Mouse (Mus musculus) bone marrow, adult 2 months (tissue): Measurements from ENCODE around the gene Fkbpl. TPM values are rescaled to one million over a fixed set of nuclear protein-coding genes. Genes with fewer than 3 reads are reported as not detected.

Experiments used
- H3K27ac ChIP-seq: fragments of 200-500 bp; 2 replicates; pipeline ENCODE4 v1.5.1; 2012; ENCODE audit warnings: low read depth, mild to moderate bottlenecking, control low read depth, inconsistent platforms, low read length; ENCODE audit not compliant: control insufficient read depth, poor library complexity, insufficient read depth
- H3K4me1 ChIP-seq: fragments of 200-500 bp; 2 replicates; pipeline ENCODE4 v1.6.1; 2011; ENCODE audit warnings: low read length; ENCODE audit not compliant: control insufficient read depth, insufficient read depth
- H3K4me3 ChIP-seq: fragments of 200-500 bp; replicated peaks from 2 replicates; pipeline ENCODE3; 2011; ENCODE audit warnings: mild to moderate bottlenecking, low read depth, low read length, control low read depth; ENCODE audit not compliant: control insufficient read depth
- CTCF ChIP-seq: fragments of 200-500 bp; IDR thresholded peaks from 2 replicates; pipeline ENCODE4 v1.5.1; 2011; ENCODE audit warnings: low read length, control low read depth; ENCODE audit not compliant: control insufficient read depth, insufficient read depth
- POLR2A ChIP-seq: fragments of 200-500 bp; IDR thresholded peaks from 2 replicates; pipeline ENCODE4 v1.6.1; 2011; ENCODE audit warnings: low read depth, mild to moderate bottlenecking, control low read depth, low read length, borderline replicate concordance; ENCODE audit not compliant: control insufficient read depth
- WGBS: fragments of 180-500 bp; shearing (Covaris S2); methylation state at CpG from one replicate; pipeline ENCODE4 v1.1.7; 2018; 5-methylcytosine and 5-hydroxymethylcytosine counted together
- polyA plus RNA-seq: library from polyadenylated mRNA; stranded (reverse); fragments of >200 nt; gene quantifications from 2 replicates; pipeline ENCODE4 v1.2.4, GENCODE M21; 2011; ENCODE audit warnings: low replicate concordance; ENCODE audit not compliant: missing spikeins, insufficient read depth, insufficient read length

Fkbpl gene
- polyA plus RNA-seq, 1 experiment, result 13.6 TPM

DNA sequence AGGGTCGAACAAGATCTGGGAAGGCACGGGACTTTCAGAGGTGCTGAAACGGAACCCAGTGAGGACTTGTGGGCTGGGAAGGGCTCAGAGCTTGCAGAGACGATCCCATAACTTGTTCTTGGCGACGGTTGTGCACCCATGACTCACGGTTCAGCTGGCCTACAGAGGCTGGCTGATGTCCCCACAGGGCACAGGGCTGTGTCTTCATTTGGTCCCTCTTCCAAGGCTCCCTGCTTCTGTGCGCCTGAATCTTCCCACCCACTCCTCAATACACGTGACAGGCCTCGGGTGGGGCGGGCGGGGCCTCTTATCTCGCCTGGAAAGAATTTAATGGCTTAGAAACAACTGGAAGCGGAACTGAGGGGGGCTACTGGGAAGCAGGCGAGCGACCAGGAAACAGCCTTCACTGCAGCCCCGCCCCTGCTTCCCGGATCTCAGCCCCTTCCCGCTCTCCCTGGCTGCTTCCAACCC is 16.6 kb downstream of the Fkbpl start:
- TF ChIP-seq POLR2A (no peak), CTCF (no peak)
- H3K4me1 ChIP-seq, result no peaks in the 10 kb centered on the region
- H3K4me3 ChIP-seq, result no peak overlapping the region
- 6% methylated on average over 19 of the region's 19 CpGs for WGBS
- H3K27ac ChIP-seq, result no peak overlapping the region

DNA sequence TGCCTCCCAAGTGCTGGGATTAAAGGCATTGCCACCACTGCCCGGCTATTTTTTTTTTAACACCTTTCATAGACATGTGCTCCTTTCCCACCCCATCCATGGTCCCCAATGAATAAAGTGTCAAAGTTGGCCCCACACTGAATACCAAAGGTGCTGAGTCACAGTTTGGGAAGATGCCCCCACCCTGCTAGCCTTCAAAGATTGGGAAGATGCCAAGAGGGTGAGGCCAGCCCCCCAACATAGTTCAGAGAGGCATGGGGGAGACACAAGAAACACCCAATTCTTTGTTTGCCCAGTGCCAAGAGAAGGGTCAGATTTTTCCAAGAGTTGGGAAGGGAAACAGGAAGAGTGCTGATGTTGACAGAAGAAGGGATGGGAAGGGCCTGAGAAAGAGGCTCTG is 17.9 kb downstream of the Fkbpl start:
- 72% methylated on average over 1 of the region's 1 CpGs for WGBS

DNA sequence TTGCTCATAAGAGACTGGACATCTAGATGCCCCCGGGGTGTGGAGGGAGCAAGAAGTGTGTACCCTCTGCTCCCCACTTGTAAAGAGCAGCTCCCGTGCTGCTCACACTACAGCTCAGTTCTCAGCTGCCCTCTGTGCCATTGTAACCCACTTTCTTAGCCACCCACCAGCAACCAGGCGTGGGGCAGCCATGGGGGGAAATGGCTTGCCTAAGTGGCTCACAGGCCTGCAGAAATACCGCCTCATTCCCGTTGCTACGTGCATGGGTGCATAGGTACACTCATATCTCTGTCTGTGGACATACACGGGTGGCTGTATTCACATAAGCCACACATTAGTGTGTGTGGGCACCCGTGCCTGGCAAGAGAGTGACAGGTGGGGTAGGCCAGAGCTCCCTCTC is 18.4 kb downstream of the Fkbpl start:
- Histone ChIP-seq H3K27ac (no peak overlapping the region), H3K4me3 (no peak overlapping the region), H3K4me1 (no peaks in the 10 kb centered on the region)
- 71% methylated on average over 8 of the region's 8 CpGs for WGBS
- TF ChIP-seq POLR2A (no peak), CTCF (no peak)

More for the DNA sequence above, 17.9 kb downstream of the Fkbpl start:
- H3K4me1 ChIP-seq, result no peaks in the 10 kb centered on the region
- no peak for TF ChIP-seq CTCF
- no peak for TF ChIP-seq POLR2A
- no peak overlapping the region for H3K27ac ChIP-seq
- no peak overlapping the region for H3K4me3 ChIP-seq

DNA sequence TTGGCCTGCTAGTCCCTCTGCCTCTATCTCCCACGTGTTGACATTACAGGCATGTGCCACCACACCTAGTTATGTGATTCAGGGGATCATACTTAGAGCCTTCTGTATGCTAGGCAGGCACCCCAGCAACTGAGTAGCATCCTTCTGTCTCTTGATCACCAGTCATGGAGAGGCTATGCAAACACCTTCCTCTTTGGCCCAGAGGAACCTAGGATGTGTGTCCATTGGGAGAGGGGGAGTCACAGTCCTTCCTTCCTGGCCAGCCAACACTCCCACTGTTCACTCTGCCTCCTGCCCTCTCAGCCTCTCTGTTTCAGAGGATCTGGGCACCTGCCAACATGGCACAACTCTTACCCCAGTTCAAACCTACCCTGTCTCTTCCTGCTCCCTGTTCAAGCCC is 19.0 kb downstream of the Fkbpl start:
- Histone ChIP-seq H3K27ac (no peak overlapping the region), H3K4me3 (no peak overlapping the region), H3K4me1 (no peaks in the 10 kb centered on the region)
- 43% methylated on average over 1 of the region's 1 CpGs for WGBS
- TF ChIP-seq POLR2A (no peak), CTCF (no peak)

DNA sequence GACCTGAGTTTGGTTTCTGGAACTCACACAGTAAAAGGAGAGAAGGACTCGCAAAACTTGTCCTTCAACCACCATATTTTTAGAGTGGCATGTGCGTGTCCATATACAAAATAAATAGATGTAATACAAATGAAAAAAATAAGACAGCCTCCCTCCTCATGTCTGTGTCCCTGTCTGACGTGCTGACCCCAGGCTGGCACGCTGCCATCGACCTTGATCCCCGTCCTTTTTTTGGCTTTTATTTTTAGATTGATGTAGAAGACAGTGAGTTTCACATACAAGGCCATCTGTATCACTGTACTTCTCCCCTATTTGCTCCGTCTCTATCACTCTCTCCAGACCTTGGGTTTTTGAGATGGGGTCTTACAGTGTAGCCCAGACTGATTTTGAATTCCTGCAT is 19.9 kb downstream of the Fkbpl start:
- no peak for TF ChIP-seq CTCF
- no peak for TF ChIP-seq POLR2A
- Histone ChIP-seq H3K27ac (no peak overlapping the region), H3K4me1 (no peaks in the 10 kb centered on the region), H3K4me3 (no peak overlapping the region)
- WGBS, result 61% methylated on average over 7 of the region's 7 CpGs

DNA sequence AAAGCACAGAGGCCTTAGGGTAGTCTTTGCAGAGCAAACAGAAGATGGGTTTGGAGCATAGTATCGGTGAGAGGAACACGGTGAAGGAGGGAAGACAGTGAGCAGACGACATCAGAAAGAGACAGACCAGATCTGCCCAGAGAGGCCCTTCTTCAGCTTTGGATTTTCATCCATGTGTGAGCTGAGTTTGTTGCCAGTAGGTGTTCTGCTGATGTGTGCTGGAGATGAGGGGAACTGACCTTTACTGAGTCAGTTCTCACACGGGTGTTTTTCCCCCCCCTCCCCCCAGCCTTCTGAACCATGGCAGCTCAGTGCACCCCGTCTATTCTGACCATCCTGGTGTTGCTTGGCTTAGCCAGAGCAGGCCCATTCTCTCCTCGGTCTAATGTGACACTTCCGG is 25.7 kb downstream of the Fkbpl start, which contains the start of gene Tnxb:
Gene Tnxb, plus strand, starts transcription at position 301 of the 400 bp plus-strand sequence.
- Histone ChIP-seq H3K4me3 (no peak within 1 kb of the TSS), H3K4me1 (no peaks in the 10 kb centered on the region), H3K27ac (no peak within 1 kb of the TSS)
- TF ChIP-seq CTCF, result no peak
- no peak for TF ChIP-seq POLR2A
- WGBS, result 55% methylated on average over 7 of the region's 7 CpGs

DNA sequence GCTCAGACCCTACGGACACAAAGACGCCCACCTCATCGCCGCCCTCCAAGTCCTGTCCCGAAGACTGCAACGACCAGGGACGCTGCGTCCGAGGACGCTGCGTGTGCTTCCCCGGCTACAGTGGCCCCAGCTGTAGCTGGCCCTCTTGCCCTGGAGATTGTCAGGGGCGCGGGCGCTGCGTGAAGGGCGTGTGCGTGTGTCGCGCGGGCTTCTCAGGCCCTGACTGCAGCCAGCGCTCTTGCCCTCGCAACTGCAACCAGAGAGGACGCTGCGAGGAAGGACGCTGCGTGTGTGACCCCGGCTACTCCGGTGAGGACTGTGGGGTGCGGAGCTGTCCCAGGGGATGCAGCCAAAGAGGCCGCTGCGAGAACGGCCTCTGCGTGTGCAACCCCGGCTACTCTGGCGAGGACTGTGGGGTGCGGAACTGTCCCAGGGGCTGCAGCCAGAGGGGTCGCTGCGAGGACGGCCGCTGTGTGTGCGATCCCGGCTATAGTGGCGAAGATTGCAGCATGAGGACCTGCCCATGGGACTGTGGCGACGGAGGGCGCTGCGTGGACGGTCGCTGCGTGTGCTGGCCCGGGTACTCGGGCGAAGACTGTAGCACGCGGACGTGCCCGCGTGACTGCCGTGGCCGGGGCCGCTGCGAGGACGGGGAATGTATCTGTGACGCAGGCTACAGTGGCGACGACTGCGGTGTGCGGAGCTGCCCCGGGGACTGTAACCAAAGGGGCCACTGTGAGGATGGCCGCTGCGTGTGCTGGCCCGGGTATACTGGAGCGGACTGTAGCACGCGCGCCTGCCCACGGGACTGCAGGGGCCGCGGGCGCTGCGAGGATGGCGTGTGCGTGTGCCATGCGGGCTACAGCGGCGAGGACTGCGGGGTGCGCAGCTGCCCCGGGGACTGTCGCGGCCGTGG is 26.8 kb downstream of the Fkbpl start:
- Histone ChIP-seq H3K4me1 (no peaks in the 10 kb centered on the region), H3K27ac (no peak overlapping the region), H3K4me3 (no peak overlapping the region)
- TF ChIP-seq POLR2A (no peak), CTCF (no peak)
- WGBS, result 18% methylated on average over 93 of the region's 93 CpGs

DNA sequence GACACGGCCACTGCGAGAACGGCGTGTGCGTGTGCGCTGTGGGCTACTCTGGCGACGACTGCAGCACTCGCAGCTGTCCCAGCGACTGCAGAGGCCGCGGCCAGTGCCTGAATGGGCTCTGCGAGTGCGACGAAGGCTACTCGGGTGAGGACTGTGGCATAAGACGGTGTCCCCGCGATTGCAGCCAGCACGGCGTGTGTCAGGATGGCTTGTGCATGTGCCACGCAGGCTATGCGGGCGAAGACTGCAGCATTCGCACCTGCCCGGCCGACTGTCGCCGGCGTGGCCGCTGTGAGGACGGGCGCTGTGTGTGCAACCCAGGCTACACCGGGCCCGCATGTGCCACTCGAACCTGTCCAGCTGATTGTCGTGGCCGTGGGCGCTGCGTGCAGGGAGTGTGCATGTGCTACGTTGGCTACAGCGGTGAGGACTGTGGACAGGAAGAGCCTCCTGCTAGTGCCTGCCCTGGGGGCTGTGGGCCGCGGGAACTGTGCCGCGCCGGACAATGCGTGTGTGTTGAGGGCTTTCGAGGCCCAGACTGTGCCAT is 27.8 kb downstream of the Fkbpl start:
- Histone ChIP-seq H3K4me1 (no peaks in the 10 kb centered on the region), H3K4me3 (no peak overlapping the region), H3K27ac (no peak overlapping the region)
- 35% methylated on average over 49 of the region's 49 CpGs for WGBS
- no peak for TF ChIP-seq POLR2A
- TF ChIP-seq CTCF, result no peak

DNA sequence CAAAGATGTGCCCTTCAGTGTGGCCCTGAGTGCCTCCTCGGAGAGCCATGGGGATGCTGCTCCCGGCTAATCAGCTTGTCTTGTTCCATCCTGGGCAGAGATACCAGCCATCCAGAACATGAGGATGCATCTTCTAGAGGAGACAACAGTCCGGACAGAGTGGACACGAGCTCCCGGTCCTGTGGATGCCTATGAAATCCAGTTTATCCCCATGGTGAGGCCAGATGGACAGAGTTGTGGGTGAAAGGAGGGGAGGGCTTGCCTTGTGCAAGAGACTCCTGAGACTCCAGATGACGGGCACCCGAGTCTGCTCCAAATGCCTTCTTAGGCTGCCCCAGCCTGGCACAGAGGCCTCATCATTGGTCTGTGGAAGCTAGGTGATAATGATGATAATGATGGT is 28.6 kb downstream of the Fkbpl start:
- no peak for TF ChIP-seq CTCF
- TF ChIP-seq POLR2A, result no peak
- no peaks in the 10 kb centered on the region for H3K4me1 ChIP-seq
- H3K4me3 ChIP-seq, result no peak overlapping the region
- no peak overlapping the region for H3K27ac ChIP-seq
- WGBS, result 76% methylated on average over 7 of the region's 7 CpGs
